Mouse (Mus musculus) layer of hippocampus, postnatal 25 days (tissue): ENCODE measurements around the gene Tlr9. TPM values are rescaled to one million over a fixed set of nuclear protein-coding genes. Genes with fewer than 3 reads are reported as not detected.

Experiments used
- DNase-seq, 2 experiments: peaks; one replicate each; pipeline ENCODE4 v3.0.0; 2022; ENCODE audit warnings: mixed read lengths in 2 of 2, low spot score in 1 of 2; ENCODE audit errors: extremely low spot score in 1 of 2
- total RNA-seq, 2 experiments: library from RNA; stranded (reverse); gene quantifications; 2 replicates each; pipeline ENCODE4 v1.2.3; 2021

Tlr9 gene
- total RNA-seq, 2 experiments from 2014 or later, result 1.2 to 1.5 TPM

DNA sequence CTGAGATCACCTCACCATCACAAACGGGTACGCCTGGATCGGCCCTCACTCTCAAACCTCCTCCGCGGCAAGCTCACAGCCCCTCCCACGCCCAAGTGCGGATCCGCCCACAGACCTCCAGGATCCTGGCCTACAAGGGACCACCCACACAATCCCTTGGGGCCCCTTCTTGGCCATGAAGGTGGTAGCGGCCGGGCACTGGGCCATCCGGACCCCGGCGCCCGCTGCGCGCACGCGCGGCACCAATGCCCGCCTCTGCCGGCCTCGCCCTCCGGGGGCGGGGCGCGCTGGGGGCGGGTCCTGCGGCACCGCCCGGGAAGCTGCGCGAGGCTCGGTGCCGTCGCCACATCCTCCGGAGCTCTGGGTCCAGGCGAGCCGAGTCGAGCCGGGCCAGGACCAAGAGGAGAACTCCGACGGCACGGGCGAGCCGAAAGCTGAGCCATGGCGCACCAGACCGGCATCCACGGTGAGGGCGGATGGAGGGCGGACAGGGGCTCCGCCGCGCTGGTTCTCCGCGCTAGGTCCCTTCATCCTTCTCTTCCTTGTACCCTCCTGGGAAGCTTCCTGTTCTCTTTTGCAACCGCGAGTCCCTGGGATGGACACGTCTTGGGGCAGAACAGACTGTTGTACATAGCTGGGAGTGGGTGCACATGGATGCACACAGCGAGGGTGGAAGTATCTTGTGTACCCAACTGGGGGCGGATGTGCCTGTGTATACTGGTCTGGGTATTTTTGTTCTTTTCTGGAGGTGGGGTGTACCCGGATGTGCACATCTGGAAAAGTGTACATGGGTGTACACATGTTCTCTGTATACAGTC lies 19.4 kb upstream of the Tlr9 start, which contains the start of gene Twf2:
Gene Twf2, plus strand, starts transcription at position 290 of the 818 bp plus-strand sequence.
- DNase-seq, result peak; percentile 78 to 90

DNA sequence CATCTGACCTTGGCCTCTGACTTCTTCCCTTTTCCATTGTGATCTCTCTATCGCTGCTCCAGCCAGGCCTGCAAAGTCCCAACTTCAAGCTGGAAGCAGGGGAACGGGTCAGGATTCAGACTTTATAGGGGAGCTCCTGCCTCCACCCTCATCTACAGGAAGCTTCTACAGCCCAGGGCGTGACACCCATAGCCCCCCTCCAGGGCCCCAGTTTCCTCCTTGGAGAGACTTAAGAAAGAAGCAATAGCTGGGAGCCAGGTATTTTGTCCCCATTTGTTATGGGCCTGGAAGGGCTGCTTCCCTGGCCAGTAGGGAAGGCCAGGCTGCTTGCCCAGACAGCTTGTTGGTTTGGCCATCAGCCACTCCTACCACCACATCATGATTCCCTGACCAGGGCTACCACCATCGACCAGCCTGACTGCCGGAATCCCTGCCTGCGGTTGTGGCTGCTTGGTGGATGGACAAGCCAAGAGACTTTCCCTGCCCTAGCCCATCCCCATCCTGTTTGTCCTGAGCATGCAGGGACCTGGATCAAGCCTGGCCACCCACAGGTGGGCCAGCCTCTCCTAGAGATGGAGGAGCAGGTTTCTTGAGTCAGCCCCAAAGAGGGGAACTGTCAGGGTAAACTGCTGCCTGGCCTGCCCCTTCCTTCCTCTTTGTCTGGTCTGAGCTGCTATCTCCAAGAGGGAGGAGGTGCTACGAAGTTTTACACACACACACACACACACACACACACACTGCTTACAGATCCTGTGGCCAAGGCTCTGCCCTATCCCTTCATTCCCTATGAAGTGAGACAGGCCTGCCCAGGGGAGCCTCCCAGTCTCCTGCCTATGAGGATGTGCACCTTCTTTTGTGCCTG lies 18.2 kb upstream of the Tlr9 start:
- DNase-seq, result no peak

DNA sequence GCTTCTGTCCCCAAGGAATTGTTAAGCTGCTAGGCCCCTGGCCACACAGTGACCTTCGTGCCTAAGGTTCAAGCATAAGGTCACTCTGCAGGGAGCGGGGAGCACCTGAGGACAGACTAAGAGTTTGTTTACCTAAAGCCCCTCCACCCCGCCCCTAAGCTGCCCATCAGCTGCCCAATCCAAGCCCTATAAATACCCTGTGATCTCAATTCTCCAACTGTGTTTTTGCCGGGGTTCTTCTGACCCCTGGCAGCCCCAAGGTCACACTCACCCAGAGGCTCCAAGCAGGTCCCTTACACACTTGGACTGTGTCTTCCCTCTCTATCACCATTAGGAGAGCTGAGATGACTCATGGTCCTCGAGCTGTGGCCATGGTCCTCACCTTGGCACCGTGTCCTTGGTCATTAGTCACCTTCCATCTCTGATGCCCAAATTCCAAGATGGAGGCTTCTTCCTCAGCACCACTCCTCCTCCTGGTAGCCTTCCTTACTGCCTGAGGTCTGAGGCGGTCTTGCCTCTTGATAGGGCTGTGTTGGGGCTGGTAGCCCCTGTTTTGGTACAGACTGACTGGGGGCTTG lies 16.6 kb upstream of the Tlr9 start:
- DNase-seq, result no peak

DNA sequence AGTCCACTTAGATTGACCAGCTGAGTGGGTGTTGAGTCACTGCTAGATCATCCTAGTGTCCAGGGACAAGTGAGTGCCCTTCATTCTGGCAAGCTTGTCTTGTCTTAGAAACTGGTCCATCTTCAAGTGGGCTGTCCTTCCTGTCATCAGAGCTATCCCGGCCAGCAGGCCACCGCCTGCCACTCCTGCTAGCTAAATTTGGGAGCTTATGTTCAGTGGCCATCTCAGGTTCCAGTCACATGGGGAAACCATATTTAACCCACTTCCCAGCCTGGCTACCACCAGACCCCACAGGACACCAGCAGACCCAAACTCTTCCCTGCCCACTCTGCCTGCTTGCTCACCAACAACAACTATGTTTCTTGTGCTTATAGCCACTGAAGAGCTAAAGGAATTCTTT lies 15.9 kb upstream of the Tlr9 start:
- no peak for DNase-seq

DNA sequence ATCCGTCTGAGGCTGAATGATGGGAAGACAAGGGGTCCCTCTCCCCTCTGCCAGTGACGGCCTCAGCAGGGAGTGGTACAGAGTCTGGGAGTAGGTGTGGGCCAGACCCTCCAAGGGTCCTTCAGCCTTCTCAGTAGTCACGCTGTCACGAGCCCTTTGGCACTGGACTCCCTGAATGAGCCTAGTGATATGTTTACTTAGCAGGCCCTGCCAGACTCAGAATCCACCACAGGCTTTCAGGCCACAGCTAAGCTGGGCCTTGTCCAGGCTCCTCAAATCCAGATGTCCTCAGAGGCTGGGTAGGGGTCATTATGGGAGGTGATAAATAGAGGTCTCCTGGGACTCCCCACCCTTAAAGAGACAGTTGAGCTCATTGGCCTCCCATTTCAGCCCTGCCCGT lies 14.2 kb upstream of the Tlr9 start:
- DNase-seq, result no peak

DNA sequence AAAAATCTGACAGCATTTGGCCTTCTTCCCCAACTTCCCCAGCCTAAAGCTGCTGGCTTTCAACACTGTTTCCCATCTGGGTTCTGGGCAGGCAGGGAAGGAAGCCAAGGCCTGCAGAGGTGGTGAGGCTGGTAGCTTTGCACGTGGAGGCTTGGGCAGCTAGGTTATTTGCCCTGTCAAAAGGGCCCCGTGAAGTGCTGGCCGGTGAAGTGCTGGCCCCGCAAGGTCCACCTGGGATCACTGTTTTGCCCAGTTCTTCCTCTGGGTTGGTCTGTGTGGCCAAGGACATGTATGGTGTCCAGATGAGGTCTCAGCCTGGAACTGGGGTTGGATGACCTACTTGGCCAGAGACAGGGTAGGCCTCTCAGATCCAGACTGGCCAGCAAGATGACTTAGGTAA lies 12.4 kb upstream of the Tlr9 start:
- no peak for DNase-seq

DNA sequence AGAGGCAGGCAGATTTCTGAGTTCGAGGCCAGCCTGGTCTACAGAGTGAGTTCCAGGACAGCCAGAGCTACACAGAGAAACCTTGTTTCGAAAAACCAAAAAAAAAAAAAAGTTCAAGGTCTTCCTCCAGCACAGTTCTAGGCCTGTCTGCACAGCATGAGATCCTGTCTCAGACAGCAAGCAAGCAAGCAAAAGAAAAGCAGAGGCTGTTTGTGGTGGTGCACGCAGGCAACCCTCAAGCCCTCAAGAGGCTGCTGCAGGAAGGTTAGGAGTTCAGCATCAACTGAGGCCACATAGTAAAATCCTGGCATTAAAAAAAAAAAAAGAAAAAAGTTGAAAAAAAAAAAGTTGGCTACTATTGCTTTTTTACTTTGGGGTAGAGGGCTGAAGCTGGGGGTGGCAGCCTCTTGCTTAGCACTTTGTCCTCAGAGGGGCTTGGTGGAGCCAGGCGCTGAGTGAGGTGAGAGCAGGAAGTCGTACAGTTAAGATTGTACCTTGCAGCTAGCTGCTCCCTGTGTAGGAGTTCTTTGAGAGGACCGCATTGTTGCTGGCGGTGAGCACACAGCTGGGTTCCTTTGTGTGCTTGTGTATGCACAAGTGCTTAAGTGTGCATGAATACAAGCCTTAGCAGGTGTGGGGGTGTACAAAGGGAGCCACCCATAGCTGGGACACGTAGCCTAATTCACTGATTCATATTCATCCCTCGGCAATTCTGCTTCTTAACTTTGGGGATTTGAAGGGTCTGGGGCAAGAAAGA lies 11.4 kb upstream of the Tlr9 start:
- no peak for DNase-seq

DNA sequence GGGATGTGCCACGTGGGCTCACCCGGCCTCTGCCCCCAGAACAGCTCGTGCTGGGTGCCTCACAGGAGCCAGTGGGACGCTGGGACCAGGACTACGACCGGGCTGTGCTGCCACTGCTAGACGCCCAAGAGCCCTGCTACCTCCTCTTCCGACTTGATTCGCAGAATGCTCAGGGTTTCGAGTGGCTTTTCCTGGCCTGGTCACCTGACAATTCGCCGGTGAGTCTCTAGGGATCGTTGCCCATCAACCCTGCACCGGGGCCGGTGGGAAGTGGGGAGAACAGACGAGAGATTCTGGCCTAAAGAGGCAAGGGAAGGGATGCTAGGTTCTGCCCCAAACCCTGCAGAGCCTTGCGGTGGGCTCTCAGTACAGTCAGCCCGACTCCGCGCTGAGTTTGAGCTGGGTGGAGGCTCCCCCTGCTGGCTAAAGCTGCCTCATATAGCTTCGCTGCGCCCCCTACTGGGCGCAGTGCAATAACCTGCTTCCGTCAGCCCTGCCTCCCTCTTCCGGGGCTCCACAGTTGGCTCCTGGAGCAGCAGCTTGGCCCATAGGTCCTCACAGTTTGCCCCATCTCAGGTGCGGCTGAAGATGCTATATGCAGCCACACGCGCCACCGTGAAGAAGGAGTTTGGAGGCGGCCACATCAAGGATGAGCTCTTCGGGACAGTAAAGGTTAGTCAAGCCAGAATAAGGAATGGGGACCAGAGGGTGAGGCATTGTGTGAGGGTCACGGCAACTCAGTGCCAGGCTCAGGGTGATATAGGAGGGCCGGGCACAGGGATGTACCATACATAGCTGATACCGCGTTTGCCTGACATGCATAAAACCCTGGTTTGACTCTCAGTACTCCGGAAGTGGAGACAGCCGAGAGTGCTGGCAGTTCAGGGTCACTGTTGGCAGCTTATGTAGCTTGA lies 10.5 kb upstream of the Tlr9 start:
- DNase-seq, result peak; percentile 78 to 83

DNA sequence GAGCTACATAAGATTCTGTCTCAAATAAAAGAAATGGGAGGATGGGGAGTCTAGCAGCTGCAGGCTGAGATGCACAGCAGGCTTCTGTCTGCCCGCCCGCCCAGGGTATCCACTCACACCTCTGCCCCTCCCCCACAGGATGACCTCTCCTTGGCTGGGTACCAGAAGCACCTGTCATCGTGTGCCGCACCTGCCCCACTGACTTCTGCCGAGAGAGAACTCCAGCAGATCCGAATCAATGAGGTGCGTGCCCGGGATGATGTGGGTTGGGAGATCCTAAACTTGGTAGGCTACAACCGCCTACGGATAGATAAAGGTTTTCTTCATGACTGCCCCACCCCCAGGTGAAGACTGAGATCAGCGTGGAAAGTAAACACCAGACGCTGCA lies 9.8 kb upstream of the Tlr9 start:
- no peak for DNase-seq

DNA sequence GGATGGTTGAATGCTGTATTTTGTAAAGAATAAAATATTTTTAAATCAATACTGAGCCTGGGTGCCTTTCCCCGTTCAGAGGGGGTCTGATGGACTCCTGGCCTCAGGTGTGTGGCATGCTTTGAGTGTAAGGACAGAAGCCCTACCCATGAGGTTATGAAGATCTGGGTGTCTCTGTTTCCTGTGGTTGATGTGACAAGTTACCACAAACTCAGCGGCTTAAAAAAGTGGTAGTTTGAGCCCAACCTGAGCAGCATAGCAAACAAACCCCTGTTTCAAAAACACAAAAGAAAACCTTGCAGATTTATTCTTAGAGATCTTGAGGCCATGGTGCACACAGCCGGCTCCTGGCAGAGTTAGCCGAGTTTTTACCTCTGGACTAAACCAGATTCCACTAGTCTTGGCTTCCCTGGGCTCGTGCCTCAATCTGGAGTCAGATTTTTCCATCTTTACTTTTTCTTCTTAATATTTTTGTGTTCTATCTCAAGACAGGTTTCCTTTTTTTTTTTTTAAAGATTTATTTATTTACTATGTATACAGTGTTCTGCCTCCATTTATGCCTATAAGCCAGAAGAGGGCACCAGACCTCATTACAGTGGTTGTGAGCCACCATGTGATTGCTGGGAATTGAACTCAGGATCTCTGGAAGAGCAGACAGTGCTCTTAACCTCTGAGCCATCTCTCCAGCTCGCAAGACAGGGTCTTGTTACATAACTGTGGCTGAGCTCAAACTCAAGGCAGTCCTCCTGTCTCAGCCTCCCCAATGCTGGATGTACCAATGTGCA lies 6.9 kb upstream of the Tlr9 start:
- no peak for DNase-seq

DNA sequence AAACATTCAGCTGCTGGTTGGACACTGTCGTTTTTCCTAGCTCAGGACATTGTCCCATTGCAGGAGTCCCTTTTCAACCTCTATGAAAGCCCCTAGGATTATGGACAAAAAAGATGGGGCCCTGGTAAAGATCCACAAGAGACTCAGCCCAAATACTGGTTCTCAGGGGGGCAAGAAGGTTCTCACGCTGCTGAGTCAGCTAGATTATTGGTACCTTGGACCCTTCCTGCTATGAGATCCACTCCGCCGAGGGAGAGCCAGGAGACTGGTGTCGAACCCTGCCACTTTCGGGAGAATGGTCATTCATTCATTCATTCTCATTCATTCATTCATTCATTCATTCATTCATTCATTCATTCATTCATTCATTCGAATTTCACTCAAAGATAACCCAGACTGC lies 5.4 kb upstream of the Tlr9 start:
- no peak for DNase-seq

DNA sequence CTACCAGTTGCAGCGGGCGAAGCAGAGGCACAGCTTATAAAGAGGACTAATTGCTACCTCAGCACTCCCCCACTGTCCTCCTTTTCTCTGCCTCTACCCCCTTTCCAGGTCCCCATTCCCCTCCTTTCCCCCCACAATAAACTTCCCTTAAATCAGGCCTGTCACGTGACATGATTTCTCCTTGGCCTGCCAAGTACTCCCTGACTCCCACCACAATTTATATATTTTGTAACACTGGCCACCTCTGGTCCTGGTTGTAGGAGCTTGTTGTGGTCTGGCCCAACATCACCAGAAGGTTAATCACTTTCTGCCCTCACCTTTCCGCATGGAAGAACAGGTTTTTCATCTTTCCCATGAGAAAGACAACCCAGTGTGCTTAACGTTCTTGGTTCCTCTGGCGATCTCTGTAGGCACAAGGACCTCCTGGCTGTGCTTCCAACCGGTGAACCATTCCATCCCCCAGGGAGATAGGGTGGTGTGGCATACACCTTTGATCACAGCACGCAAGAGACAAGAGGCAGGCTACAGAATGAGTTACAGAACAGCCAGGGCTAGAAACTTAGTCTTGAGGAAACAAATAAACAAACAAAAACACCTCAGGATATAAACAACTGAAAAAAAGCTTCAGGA lies 1.4 kb upstream of the Tlr9 start:
- no peak for DNase-seq

DNA sequence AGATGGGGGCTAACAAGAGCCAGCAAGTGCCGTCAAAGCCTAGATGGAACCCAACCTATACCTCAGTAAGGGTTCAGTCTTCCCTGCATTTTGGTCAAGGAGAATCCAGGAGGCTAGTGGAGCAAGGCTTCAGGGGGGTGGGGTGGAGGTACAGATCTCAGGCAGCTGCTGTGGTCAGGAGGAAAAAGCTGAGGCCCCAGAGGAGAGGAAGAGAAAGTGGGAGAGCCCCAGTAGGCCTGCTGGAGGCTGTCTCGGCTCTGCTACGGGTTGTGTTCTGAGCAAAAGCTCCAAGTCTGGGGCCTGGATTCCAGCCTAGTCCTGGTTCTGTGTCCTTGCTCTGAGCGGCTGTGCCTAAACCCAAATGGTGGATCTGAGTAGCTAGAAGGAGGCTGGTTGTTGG lies 596 bp downstream of the Tlr9 start:
- DNase-seq, result no peak

DNA sequence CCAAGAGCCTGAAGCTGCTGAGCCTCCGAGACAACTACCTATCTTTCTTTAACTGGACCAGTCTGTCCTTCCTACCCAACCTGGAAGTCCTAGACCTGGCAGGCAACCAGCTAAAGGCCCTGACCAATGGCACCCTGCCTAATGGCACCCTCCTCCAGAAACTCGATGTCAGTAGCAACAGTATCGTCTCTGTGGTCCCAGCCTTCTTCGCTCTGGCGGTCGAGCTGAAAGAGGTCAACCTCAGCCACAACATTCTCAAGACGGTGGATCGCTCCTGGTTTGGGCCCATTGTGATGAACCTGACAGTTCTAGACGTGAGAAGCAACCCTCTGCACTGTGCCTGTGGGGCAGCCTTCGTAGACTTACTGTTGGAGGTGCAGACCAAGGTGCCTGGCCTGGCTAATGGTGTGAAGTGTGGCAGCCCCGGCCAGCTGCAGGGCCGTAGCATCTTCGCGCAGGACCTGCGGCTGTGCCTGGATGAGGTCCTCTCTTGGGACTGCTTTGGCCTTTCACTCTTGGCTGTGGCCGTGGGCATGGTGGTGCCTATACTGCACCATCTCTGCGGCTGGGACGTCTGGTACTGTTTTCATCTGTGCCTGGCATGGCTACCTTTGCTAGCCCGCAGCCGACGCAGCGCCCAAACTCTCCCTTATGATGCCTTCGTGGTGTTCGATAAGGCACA lies 3.2 kb downstream of the Tlr9 start:
- DNase-seq, result no peak

DNA sequence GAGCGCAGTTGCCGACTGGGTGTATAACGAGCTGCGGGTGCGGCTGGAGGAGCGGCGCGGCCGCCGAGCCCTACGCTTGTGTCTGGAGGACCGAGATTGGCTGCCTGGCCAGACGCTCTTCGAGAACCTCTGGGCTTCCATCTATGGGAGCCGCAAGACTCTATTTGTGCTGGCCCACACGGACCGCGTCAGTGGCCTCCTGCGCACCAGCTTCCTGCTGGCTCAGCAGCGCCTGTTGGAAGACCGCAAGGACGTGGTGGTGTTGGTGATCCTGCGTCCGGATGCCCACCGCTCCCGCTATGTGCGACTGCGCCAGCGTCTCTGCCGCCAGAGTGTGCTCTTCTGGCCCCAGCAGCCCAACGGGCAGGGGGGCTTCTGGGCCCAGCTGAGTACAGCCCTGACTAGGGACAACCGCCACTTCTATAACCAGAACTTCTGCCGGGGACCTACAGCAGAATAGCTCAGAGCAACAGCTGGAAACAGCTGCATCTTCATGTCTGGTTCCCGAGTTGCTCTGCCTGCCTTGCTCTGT lies 3.8 kb downstream of the Tlr9 start:
- DNase-seq, result no peak

DNA sequence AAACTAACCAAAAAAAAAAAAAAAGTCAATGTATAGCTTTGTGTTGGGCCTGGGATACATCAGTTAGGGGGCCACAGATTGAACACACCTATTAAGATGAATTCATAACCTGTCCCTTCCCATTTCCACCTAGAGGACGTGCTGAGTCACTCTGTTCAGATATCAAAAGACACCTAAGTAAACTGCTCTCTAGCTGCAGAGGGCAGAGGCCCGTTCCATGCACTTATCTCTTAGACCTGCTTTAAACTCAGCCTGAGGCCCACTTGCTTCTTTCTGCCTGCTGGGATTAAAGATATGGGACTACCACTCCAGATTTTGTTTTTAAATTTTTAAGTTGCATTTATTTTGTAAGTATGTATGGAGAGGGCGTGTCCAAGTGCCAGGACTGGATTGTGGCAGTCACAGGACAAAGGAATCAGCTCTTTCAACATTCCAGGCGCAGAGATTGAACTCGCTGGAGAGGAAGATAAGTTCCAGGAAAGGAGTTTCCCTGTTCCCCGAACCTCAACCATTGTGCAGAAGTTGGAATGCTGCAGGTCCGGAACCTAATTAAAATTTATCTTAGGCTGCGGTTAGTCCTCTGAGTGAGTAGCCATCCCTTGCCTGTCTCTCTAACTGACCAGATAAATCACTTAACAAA lies 5.5 kb downstream of the Tlr9 start:
- DNase-seq, result no peak
